Mouse (Mus musculus) midbrain, postnatal 0 days (tissue): ENCODE measurements around the gene Trappc6b. TPM values are rescaled to one million over a fixed set of nuclear protein-coding genes. Genes with fewer than 3 reads are reported as not detected.

Experiments
- ATAC-seq: fragments of 200-750 bp; cut with Nextera tagmentation; 2 replicates; pipeline ENCODE4 v1.8.0; 2017; ENCODE audit warnings: moderate number of reproducible peaks, mild to moderate bottlenecking, moderate TSS enrichment, moderate library complexity; ENCODE audit not compliant: low FRiP score
- DNase-seq: peaks from one replicate; pipeline ENCODE4 v3.0.0-alpha.2; 2015; ENCODE audit warnings: low spot score
- H3K27ac ChIP-seq: fragments of 300-500 bp; sonication (generic); 2 replicates; pipeline ENCODE4 v1.5.1; 2014; ENCODE audit warnings: low read depth, mild to moderate bottlenecking, low read length, mixed read lengths
- H3K27me3 ChIP-seq: fragments of 300-500 bp; sonication (generic); 2 replicates; pipeline ENCODE4 v1.6.1; 2014; ENCODE audit warnings: low read length, control low read depth, mixed read lengths; ENCODE audit not compliant: insufficient read depth
- H3K36me3 ChIP-seq: fragments of 300-500 bp; sonication (generic); 2 replicates; pipeline ENCODE4 v1.6.1; 2014; ENCODE audit warnings: low read length, control low read depth, mixed read lengths; ENCODE audit not compliant: insufficient read depth
- H3K4me1 ChIP-seq: fragments of 300-500 bp; sonication (generic); 2 replicates; pipeline ENCODE4 v1.6.1; 2014; ENCODE audit warnings: mild to moderate bottlenecking, control low read depth, antibody characterized with exemption, low read length, mixed read lengths; ENCODE audit not compliant: insufficient read depth
- H3K4me2 ChIP-seq: fragments of 300-500 bp; sonication (generic); 2 replicates; pipeline ENCODE4 v1.6.1; 2014; ENCODE audit warnings: low read depth, mild to moderate bottlenecking, low read length, mixed read lengths; ENCODE audit not compliant: poor library complexity, severe bottlenecking
- H3K4me3 ChIP-seq: fragments of 300-500 bp; sonication (generic); 2 replicates; pipeline ENCODE4 v1.5.1; 2014; ENCODE audit warnings: low read depth, mild to moderate bottlenecking, low read length, moderate library complexity
- H3K9ac ChIP-seq: fragments of 300-500 bp; sonication (generic); replicated peaks from 2 replicates; pipeline ENCODE4 v1.6.1; 2014; ENCODE audit warnings: mild to moderate bottlenecking, low read length, moderate library complexity, mixed read lengths; ENCODE audit not compliant: poor library complexity, severe bottlenecking
- H3K9me3 ChIP-seq: fragments of 300-500 bp; sonication (generic); 2 replicates; pipeline ENCODE4 v1.6.1; 2016; ENCODE audit warnings: low read length, control low read depth
- CTCF ChIP-seq: IDR thresholded peaks from 2 replicates; pipeline ENCODE4 v1.5.1; 2016; ENCODE audit warnings: antibody characterized with exemption, mild to moderate bottlenecking
- WGBS: fragments of 180-500 bp; shearing (Covaris S2); extraction: QIAGEN DNeasy Blood & Tissue Kit; methylation state at CpG from one replicate; pipeline ENCODE4 v1.1.7; 2014; 5-methylcytosine and 5-hydroxymethylcytosine counted together
- polyA plus RNA-seq: library from polyadenylated mRNA; unstranded; fragments of >200 nt; fragmentation: Nextera tagmentation; extraction: Ambion mirVana; gene quantifications from 2 replicates; pipeline ENCODE4 v1.2.1, GENCODE M21; 2015
- total RNA-seq: library from RNA; depleted of rRNA; stranded (reverse); fragments of >200 nt; gene quantifications from 2 replicates; pipeline ENCODE4 v1.2.3, GENCODE M21; 2014; rRNA removed

The Trappc6b gene
- total RNA-seq (72.7 and 130 TPM in 2 replicates), polyA plus RNA-seq (177 and 181 TPM in 2 replicates)

DNA sequence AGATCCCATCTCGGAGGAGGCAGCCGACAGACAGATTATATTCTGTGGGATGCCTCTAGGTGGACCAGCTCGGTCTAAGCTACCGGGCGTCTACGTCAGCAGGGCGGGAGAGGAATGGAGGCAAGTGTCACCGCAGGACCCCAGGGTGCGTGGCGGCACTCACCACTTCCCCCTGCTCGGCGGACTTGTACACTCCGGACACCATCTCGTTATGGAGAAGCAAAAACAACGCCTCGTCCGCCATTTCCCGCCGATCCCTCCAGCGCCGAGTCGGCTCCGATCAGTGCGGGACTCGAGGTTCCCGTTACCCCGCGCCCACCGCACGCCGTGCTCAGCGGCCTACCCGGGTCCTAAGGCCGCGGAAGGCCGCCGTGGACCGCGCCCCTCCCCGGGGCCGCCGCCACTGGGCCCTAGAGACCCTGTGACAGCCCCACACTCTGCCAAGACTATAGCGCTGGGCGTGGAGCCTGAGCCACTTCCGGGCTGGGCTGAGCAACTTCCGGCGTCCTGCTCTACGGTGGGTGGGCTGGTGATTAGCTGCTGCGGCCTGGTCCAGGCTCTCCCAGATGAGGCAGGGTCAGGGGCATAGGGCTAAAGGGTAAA, at the start of gene Trappc6b:
Gene Trappc6b, minus strand, starts transcription at position 480 of the 603 bp plus-strand sequence.
- peak; percentile 97 for ATAC-seq
- 0 out of 2 replicates have a peak, but pooled peaks cover 2% of the 10 kb centered on the region for H3K36me3 ChIP-seq
- peak within 1 kb of the TSS; percentile 70 for H3K4me3 ChIP-seq
- peak within 1 kb of the TSS; percentile 96 for H3K27ac ChIP-seq
- peak within 1 kb of the TSS; percentile 89 for H3K9ac ChIP-seq
- H3K4me2 ChIP-seq, result peak within 1 kb of the TSS; percentile 75
- TF ChIP-seq CTCF, result peak; percentile 53
- no peaks in the 10 kb centered on the region for H3K27me3 ChIP-seq
- H3K4me1 ChIP-seq, result peaks cover 11% of the 10 kb centered on the region; the same call in 1 of the 2 replicates
- under 1% methylated on average over 45 of the region's 49 CpGs for WGBS
- H3K9me3 ChIP-seq, result no peaks in the 10 kb centered on the region
- peak; percentile 91 for DNase-seq

DNA sequence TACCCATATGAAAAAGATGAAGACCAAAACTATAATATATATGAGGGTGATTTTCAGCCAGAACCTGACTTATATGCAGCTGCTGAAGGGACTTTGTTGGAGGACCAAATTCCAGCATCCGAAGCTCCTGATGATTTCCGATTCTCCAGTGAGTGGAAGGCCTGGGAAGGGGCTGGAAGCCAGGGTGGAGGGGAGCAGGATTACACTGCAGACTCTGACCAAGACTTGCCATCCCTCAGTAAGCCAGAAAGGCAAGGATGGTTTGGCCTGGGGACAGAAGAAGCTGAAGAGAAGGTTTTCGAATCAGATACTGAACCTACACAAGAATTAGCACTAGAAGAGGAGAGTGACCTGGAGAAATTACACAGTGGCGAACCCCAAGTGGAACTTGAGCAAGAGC, 46.7 kb upstream of the Trappc6b start:
- no peak overlapping the region for H3K9ac ChIP-seq
- H3K4me2 ChIP-seq, result no peak overlapping the region
- no peak overlapping the region for H3K27ac ChIP-seq
- no peaks in the 10 kb centered on the region for H3K4me1 ChIP-seq
- WGBS, result 89% methylated on average over 4 of the region's 4 CpGs
- no peak for TF ChIP-seq CTCF
- H3K27me3 ChIP-seq, result no peaks in the 10 kb centered on the region
- no peak for ATAC-seq
- H3K9me3 ChIP-seq, result no peaks in the 10 kb centered on the region
- no peaks in the 10 kb centered on the region for H3K36me3 ChIP-seq
- no peak overlapping the region for H3K4me3 ChIP-seq
- DNase-seq, result no peak

- H3K27ac ChIP-seq, result no peak overlapping the region
- H3K27me3 ChIP-seq, result no peaks in the 10 kb centered on the region
- no peak for ATAC-seq
These were observed 45.2 kb upstream of the Trappc6b start for GRCm38 (mm10) chr12:59106491-59106890.

GRCm38 (mm10) chr12:59105914-59106313, 44.6 kb upstream of the Trappc6b start:
- no peak for ATAC-seq
- H3K36me3 ChIP-seq, result no peaks in the 10 kb centered on the region
- WGBS, result 88% methylated on average over 6 of the region's 6 CpGs

More at GRCm38 (mm10) chr12:59106491-59106890, 45.2 kb upstream of the Trappc6b start:
- DNase-seq, result no peak
- no peaks in the 10 kb centered on the region for H3K36me3 ChIP-seq
- no peak for TF ChIP-seq CTCF
- H3K4me1 ChIP-seq, result no peaks in the 10 kb centered on the region
- H3K9me3 ChIP-seq, result no peaks in the 10 kb centered on the region
- 86% methylated on average over 5 of the region's 5 CpGs for WGBS
- no peak overlapping the region for H3K9ac ChIP-seq
- no peak overlapping the region for H3K4me2 ChIP-seq
- no peak overlapping the region for H3K4me3 ChIP-seq

DNA sequence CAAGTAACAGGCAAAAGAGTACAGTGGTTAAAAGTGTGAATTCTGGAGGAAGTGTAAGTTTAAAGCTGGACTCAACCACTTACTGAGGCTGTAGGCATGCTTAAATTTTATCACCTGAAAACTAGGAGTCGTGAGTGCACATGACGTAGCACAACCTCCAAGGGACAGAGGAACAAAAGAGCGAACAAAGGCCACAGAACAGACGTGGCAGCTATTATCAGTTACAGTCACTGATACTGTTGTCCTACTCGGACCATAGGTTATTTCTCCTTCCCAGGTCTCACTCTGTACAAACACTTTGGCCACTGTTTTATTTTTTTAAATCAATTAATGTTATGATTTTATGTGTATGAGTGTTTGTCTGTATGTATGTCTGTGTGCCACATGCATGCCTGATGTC, 43.5 kb upstream of the Trappc6b start:
- Histone ChIP-seq H3K4me2 (no peak overlapping the region), H3K27me3 (no peaks in the 10 kb centered on the region), H3K36me3 (no peaks in the 10 kb centered on the region), H3K27ac (no peak overlapping the region), H3K4me3 (no peak overlapping the region), H3K9ac (no peak overlapping the region), H3K4me1 (no peaks in the 10 kb centered on the region), H3K9me3 (no peaks in the 10 kb centered on the region)
- no peak for TF ChIP-seq CTCF
- no peak for ATAC-seq
- DNase-seq, result no peak
- 77% methylated on average over 5 of the region's 5 CpGs for WGBS

More at GRCm38 (mm10) chr12:59105914-59106313, 44.6 kb upstream of the Trappc6b start:
- Histone ChIP-seq H3K27ac (no peak overlapping the region), H3K4me3 (no peak overlapping the region), H3K9ac (no peak overlapping the region), H3K9me3 (no peaks in the 10 kb centered on the region), H3K27me3 (no peaks in the 10 kb centered on the region), H3K4me2 (no peak overlapping the region), H3K4me1 (no peaks in the 10 kb centered on the region)
- no peak for DNase-seq
- TF ChIP-seq CTCF, result no peak
